Mouse (Mus musculus) embryonic facial prominence, embryonic 10.5 days (tissue): ENCODE measurements around the gene Top2b. TPM values are rescaled to one million over a fixed set of nuclear protein-coding genes. Genes with fewer than 3 reads are reported as not detected.

ENCODE experiments used
- polyA plus RNA-seq: library from polyadenylated mRNA; unstranded; fragments of >200 nt; fragmentation: Nextera tagmentation; extraction: Ambion mirVana; gene quantifications from 2 replicates; pipeline ENCODE4 v1.2.1, GENCODE M21; 2016

The Top2b gene
- polyA plus RNA-seq, 1 experiment from 2014 or later = 75.5 TPM

Other genes with a start within 250 kb of the Top2b start
- gene Ngly1, start 115.9 kb upstream of the Top2b start, polyA plus RNA-seq = 14.5 and 18.7 TPM in 2 replicates
- 1.5 and 1.8 TPM in 2 replicates for gene Oxsm, start 115.4 kb upstream of the Top2b start, polyA plus RNA-seq